Mouse (Mus musculus): Measurements from ENCODE around the gene Gpr37l1.
"Not testable (repeated sequence)": the region's sequence is repeated elsewhere in the genome, so short reads cannot be mapped to it uniquely, and the experiment has no call there.

Gpr37l1 gene

DNA sequence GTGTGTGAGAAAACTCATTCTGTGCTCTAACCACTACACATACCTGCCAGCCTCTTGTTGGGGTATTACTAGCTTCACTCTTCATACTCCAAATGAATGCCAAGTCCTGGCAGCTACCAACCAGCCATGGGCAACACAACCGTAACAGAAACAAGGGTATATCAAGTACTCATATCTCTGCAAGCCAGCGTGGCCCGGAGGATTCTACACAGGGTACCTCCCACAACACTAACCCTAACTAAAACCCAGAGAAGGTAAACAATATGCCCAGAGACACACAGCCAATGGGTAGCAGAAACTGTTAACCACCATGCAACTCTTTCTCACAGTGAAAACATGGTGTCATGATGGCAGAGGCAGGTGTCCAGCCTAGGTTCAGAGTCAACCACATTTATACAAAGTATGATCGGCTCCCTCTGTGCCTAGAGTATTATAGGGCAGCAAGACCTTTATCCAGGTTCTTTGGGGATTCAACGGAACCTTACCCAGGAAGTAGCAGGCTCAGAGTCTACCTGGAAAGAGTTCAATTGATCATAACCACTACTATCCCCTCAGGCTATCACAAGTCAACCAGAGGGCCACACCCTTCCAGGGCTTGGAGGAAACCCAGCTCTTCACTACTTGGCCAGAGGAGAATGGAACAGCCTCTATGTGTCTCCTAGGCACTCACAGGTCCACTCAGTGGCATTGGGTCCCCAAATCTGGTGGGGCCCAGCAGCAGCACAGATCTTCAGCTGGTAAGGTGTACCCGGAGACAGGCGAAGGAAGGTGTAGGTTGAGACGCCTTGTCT is 42.7 kb downstream of the Gpr37l1 start:
- no peak for DNase-seq (ENCODE audit: low spot score in 2 of 2)

DNA sequence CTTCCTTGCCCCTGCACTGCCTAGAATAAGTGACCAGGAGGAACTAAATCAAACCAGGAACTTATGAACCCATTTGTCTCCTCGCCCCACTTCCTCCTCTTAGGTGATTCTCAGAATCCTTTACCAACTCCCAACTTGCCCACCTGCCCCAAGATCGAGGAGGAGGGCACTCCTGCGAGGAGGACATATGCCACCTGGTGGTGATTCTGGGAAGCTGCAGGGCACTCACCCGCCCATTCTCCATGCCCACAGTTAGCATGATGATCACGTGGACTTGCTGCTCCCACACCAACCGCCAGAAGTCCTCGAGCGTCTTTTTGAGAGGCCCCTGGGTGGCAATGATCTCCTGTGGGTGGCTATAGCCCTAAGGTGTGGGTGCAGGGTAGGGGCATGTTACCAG is 54.8 kb downstream of the Gpr37l1 start:
- DNase-seq (ENCODE audit: low spot score in 2 of 2) = no peak

- DNase-seq (ENCODE audit: low spot score in 2 of 2) = not testable (repeated sequence)
Measured at GRCm38 (mm10) chr1:135111271-135111670, 56.2 kb downstream of the Gpr37l1 start.

Measured in heart, adult 9 months (tissue).